Mouse (Mus musculus) T-helper 2 cell (primary cell): ENCODE data around the gene Prl2c2.
"Not testable (repeated sequence)": the region's sequence is repeated elsewhere in the genome, so short reads cannot be mapped to it uniquely, and the experiment has no call there.

Experiments used
- in situ Hi-C: fragments of 300-600 bp; cut with MboI, MseI; formaldehyde crosslinking; loops from one replicate; pipeline ENCODE4 v1.15.1; 2025; ENCODE audit warnings: high pct_unique_total_duplicates

Gene Prl2c2

GRCm38 (mm10) chr13:13005283-13005682, at the start of gene Prl2c2:
TSS of gene Prl2c2 (minus strand) at chr13:13005383.
- in situ Hi-C loops, result not testable (repeated sequence)

GRCm38 (mm10) chr13:13025872-13026271, 20.7 kb upstream of the Prl2c2 start:
- in situ Hi-C loops, result not testable (repeated sequence)

- in situ Hi-C loops, result loop anchor here (5.0 kb wide), 1 partner anchor 163 kb away; no protein-coding TSS in a partner anchor
Measured at GRCm38 (mm10) chr13:13013993-13014549, 8.9 kb upstream of the Prl2c2 start.
